Mouse (Mus musculus) heart, postnatal 10 days (tissue): ENCODE data around the gene Vps25. TPM values are rescaled to one million over a fixed set of nuclear protein-coding genes. Genes with fewer than 3 reads are reported as not detected.

Source experiments
- DNase-seq, 2 experiments: peaks; one replicate each; pipeline ENCODE4 v3.0.0; 2021
- intact Hi-C: fragments of 180-260 bp; cut with DNase I; formaldehyde crosslinking; loops from one replicate; pipeline ENCODE4 v1.15.1; 2025
- total RNA-seq, 2 experiments: library from RNA; stranded (reverse); gene quantifications; 2 replicates each; pipeline ENCODE4 v1.2.3; 2021

Vps25 gene
- total RNA-seq, 2 experiments from 2014 or later: 97.5 to 111 TPM

DNA sequence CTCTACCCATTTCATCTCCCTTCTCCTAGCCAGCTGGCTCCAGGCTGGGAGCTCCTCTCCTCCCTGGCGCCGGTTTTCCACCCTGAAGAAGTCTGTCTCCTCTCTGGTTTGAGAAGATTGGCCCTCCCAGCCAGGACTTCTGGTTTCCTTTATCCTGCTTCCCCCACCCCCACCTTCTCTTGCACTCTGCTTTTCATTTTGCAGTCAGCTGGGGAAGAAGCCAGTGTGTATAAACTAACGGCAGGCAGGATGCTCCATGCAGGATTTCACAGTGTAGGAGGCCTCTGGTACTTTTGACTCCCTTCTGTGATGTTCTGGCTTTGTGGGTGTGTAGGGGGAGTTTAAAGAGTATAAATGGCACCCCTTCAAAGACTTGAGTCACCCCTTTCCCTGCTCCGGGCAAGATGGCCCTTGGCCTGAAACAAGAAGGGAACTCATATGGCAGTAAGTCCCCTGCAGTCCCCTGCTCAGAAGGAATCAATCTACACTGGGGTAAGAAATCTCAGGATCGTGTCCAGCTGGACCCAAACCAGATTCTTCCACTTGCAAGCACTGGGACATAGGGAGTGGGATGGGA, 15.3 kb upstream of the Vps25 start:
- peak; percentile 60 to 65 for DNase-seq

DNA sequence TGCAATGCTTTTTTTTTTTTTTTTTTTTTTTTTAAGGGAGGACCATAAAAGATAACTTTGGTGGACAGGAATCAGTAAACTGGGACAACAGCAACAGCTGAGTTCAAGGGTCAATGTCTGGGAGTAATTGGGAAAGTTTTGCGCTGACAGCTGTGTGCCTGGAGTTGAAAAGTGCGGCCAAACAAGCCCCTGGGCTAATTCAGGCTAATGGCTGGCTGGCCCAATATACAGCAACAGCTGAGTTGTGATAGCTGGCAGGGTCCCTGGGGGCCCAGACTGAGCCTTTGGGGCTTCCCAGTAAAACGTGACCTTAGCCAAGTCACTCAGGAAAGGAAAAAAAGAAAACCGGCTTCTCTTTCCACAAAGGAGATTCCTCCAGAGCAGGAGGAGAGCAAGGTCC, 8.4 kb upstream of the Vps25 start:
- intact Hi-C loops: no loop called here
- peak; percentile 69 to 73 for DNase-seq

More for the DNA sequence above, 15.3 kb upstream of the Vps25 start:
- intact Hi-C loops: no loop called here

DNA sequence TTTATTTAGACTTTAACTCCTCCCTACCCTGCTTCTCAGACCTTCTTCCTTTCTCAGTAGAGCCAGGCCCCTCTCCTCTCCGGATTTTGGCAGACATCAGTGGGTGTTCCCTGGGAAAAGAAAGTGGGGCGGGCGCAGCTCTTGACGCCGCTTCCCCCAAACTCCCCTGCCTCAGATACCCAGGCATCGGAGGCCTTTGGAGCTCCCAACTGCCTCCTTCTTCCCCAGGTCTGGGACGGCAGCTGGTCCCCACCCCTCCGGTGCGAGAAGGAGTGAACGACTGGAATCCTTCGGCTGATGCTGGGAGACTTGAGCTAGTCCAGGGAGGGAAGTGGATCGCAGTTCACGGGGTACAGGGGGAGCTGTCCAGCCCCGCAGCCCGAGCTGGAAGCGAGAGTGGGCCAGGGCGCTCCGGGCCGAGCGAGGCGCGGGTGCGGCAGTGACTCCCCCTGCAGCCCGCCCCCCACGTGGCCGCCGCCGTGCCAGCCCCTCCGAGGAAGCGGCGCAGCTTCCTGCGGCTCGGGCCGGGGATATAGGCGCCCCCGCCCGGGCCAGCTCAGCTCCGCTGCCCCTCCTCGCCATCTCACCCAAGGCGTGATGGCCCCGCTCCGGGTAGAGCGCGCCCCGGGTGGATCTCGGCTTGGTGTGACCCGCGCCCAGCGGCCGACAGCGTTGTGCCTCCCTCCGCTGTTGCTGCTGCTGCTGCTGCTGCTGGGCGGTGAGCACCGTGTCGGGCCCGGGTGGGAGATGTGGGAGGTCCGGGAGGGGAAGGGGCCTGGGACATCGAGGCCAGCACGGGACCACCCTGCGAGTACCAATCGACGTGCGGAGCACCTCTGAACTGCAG, 7.4 kb upstream of the Vps25 start, which contains the start of gene Ramp2:
Ramp2 (plus strand) TSS at position 174 of the 847 bp plus-strand sequence.
- intact Hi-C loops: loop anchor here (2.0 kb wide), 1 partner anchor 15 kb away; no protein-coding TSS in a partner anchor
- peak; percentile 73 to 74 for DNase-seq

- no peak for DNase-seq
- intact Hi-C loops: loop anchor here (2.0 kb wide), 1 partner anchor 16 kb away; no protein-coding TSS in a partner anchor
Measured at GRCm38 (mm10) chr11:101246702-101247012, 6.8 kb upstream of the Vps25 start.

DNA sequence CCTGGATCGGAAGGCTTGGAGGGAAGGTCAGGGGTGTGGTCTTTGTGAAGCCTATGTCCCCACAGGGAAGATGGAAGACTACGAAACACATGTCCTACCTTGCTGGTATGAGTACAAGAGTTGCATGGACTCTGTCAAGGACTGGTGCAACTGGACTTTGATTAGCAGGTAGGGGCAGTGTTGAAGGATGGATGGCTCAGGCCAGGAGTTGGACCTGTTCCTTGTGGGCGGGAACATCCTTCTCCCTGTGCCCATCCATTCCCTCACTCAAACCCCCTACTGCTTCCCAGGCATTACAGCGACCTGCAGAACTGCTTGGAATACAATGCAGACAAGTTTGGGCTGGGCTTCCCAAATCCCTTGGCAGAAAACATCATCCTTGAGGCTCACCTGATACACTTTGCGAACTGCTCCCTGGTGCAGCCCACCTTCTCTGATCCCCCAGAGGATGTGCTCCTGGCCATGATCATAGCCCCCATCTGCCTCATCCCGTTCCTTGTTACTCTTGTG, 5.9 kb upstream of the Vps25 start:
- no peak for DNase-seq
- intact Hi-C loops: loop anchor here (1.0 to 2.0 kb wide), 3 partner anchors 17 to 35 kb away; partner anchors contain the start of gene Ezh1

DNA sequence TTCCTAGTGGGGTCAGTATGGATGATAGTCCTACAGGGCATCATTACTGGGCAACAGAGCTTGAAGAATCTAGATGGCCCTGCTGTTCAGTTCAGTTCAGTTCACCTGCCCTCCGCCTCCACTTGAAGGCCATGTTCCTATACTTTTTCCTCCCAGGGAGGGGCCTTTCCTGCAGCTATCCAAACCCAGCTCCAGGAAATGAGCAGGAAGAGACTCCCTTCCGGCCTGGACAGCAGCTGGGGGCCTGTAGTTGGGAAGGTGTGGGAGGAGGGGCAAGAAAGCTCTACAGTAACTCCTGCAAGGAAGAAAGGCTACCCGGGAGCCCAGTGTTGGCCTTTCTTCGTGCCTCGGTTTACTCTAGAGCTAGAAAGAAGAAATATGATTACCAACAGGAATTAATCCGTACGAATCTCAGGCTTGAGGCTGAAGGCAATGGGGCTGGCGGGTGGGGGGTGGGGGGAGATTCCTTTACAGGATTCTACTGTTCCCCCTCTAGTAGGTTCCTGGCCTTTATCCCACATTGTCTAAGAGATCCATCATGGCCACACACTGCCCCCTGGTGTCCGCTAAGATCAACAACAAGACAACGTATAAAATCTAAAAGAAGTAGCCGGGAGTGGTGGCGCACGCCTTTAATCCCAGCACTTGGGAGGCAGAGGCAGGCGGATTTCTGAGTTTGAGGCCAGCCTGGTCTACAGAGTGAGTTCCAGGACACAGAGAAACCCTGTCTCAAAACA, 5.1 kb upstream of the Vps25 start:
- intact Hi-C loops: loop anchor here (1.0 kb wide), 2 partner anchors 22 to 36 kb away; partner anchors contain the start of gene Ezh1
- DNase-seq: peak; percentile 76 to 81

DNA sequence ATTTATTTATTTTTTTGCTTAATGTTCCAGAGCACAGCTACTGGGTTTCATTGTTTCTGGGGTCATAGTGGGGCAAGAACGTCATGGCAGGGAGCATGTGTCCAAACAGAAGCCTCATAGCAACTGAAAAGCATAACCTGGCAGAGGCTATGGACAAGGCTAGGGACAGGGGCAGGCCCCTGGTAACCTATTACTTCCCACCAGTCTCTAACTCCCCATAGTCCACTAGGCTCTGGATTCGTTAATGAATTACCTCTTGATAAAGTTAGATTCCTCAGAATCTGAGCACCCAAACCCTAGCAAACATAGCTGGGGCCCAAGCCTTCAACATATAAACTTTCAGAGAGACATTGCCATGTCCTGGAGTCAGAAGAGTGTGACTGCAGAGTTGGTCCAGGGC, 2.5 kb upstream of the Vps25 start:
- no peak for DNase-seq
- intact Hi-C loops: no loop called here

- DNase-seq: peak; percentile 36 to 37
- intact Hi-C loops: loop anchor here (2.0 kb wide), 2 partner anchors 26 to 50 kb away; partner anchors contain the start of genes Becn1, Cntd1 and Coa3
Measured at GRCm38 (mm10) chr11:101252941-101253340, 566 bp upstream of the Vps25 start.

- peak; percentile 75 for DNase-seq
- intact Hi-C loops: no loop called here
Measured at GRCm38 (mm10) chr11:101255826-101256775, 2.6 kb downstream of the Vps25 start.

DNA sequence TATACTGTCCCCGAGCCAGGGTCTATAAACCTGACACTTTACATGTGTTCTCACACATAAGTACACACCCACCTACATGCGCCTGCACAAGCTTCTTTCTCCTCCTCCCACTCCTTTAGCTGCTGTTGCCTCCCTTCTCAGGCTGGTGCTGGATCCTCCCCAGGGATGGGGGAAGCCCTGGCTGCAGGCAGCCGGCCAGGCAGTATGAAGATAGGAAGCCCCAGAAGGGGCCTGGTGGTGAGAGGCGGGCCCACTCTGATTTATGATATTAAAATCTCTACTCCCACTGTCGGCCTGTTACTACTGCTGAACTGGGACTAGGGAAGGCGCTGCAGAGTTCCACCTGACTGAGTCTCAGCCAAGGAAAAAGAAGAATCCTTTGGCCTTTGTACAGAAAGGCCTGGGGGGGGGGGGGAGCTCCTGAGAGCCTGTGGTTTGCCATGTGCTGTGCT, 5.8 kb downstream of the Vps25 start:
- intact Hi-C loops: no loop called here
- peak; percentile 67 to 74 for DNase-seq

- intact Hi-C loops: loop anchor here (2.0 kb wide), 1 partner anchor 39 kb away; no protein-coding TSS in a partner anchor
Measured at GRCm38 (mm10) chr11:101259948-101260825, 6.7 kb downstream of the Vps25 start, which contains the start of gene Wnk4. Wnk4 (plus strand) TSS chr11:101260567.

GRCm38 (mm10) chr11:101260826-101261380, 7.4 kb downstream of the Vps25 start:
- intact Hi-C loops: loop anchor here (2.0 kb wide), 1 partner anchor 38 kb away; no protein-coding TSS in a partner anchor
- DNase-seq: no peak

More at GRCm38 (mm10) chr11:101259948-101260825, 6.7 kb downstream of the Vps25 start, which contains the start of gene Wnk4:
- DNase-seq: peak; percentile 73 to 76

DNA sequence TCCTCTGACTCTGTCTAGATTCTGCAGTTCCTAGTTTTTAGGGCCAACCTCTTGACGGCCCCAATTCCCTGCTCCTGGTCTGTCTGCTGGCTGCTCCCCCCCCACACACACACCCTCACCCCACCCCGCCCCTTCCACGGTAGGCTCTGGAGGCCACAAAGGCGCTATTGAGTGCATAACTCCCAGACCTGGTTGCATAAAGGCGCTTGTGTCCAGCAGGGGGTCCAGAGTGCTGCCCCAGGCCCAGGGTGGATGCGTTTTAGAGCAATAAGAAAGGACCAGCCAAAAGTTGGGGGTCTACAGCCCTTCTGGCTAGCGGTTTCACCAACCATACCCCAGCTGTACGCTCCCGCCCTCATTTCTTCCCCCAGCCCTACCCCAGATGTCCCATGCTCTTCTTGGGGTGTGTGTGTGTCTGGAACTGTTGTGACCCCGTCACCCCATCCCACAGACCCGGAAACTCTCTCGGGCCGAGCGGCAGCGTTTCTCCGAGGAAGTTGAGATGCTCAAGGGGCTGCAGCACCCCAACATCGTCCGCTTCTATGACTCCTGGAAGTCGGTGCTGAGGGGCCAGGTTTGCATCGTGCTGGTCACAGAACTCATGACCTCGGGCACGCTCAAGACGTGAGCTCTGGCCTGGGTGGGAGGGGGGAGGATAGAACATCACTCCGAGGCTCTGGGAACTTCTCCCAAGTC, 8.9 kb downstream of the Vps25 start:
- no peak for DNase-seq
- intact Hi-C loops: no loop called here

DNA sequence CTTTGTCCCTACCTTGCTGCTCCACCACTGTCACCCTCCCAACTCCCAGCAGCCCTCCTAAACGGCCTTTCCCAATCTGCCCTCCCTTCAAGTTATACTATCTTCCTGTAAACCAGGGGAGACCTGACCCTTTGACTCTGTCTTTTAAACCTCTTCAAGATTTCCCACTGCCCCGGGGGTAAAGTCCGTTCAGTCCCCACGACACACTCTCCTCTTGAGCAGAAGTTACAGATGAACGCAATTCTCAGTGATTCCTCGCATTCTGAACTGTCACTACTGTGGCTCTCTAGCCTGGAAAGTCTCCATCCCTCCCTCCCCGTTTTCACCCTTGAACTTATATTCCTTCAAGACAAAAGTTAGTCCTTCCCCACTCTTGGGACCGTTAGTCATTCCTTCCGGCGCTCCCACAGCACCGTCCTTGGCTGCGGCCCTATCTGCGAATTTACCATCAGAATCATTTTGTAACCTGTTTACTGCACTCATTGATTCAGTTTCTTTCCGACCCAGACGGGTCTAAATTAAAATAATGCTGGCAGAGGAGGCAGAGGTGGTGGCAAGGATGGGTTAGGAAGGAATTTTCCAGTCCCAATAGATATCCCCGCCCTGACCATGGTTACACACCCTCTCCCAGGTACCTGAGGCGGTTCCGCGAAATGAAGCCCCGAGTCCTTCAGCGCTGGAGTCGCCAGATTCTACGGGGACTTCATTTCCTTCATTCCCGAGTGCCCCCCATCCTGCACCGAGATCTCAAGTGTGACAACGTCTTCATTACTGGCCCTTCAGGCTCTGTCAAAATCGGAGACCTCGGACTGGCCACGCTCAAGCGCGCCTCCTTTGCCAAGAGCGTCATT, 9.9 kb downstream of the Vps25 start:
- intact Hi-C loops: no loop called here
- DNase-seq: no peak

DNA sequence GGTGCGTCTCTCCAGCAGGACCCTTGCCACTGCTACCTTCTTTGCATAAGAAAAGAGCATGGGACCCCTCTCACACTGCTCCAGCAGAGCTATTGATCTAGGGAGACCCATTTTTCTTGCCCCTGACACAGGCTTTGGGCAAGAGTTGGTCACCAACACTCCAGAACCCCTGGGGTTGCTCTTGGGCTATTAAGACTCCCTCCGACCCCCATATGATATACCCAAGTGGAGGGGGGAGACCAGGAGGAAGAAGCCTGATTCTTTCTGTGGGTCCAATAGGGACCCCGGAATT, 10.4 kb downstream of the Vps25 start:
- no peak for DNase-seq
- intact Hi-C loops: no loop called here

DNA sequence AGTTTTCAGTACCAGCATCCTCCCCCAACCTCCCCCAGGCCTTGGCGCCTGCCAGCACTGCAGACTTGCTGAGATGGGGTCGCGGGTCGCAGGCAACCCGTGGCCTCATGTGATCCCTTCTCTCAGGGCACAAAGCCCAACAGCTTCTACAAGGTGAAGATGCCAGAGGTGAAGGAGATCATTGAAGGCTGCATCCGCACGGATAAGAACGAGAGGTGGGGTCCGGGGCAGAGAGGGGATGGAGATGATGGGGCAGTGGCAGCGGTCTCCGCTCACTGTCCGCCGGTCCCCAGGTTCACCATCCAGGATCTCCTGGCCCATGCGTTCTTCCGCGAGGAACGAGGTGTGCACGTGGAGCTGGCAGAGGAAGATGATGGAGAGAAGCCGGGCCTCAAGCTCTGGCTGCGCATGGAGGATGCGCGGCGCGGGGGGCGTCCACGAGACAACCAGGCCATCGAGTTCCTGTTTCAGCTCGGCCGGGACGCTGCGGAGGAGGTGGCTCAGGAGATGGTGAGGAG, 11.5 kb downstream of the Vps25 start:
- intact Hi-C loops: no loop called here
- no peak for DNase-seq

DNA sequence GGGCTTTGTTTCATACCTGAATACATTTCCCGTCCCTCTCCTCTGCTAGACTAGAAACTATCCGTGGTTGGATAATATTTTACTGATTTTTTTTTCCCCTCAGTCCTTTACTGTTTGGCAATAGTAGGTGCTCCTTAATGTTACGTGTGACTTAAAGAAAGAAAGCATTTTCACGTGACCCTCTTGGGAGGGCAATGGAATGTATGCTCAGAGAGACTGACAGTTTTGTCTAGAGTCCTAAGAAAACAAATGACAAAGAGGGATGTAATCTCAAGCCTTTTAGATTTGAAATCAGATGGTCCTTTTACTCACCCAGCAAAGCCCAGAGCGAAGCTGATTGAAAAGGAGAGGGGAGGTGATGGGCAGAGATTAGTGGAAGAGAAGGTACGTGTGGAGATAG, 12.4 kb downstream of the Vps25 start:
- intact Hi-C loops: no loop called here
- DNase-seq: no peak
